17 mouse cellular contexts compared by ENCODE assay signal in the genomic region with DNA sequence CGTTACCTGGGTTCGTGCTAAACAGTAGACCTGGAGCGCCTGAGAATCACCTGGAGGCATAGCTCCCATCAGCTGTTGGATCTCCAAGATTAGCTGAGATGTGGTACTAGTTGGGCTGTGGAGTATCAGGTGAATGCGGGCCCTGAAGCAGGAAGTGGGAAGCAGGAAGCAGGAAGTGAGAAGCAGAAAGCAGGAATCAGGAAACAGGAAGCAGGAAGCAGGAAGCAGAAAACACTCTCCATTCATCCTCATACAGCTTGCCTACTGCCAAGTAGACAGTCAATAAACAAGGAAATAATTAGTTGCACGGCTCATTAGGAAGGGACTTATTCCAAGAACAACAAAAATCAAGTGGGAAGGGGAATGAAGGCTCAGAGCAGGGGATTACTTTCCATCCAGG.
"Had no signal": no experiment of that assay in that cellular context is flagged by ENCODE, and none has a peak within 500 bp of the region (broad histone marks: within the 10 kb centered on the region; RNA-seq: fewer than 3 reads in every experiment).

No protein-coding gene starts in this region.

- H3K9ac ChIP-seq: neural tube, embryonic 12.5 days; neural tube, embryonic 13.5 days; neural tube, embryonic 15.5 days; stomach, embryonic 15.5 days had no signal

- H3K27ac ChIP-seq: neural tube, embryonic 12.5 days; neural tube, embryonic 13.5 days; neural tube, embryonic 15.5 days; stomach, embryonic 15.5 days; stomach, postnatal 0 days had no signal

- H3K27me3 ChIP-seq: neural tube, embryonic 12.5 days; neural tube, embryonic 13.5 days; neural tube, embryonic 15.5 days; stomach, embryonic 15.5 days had no signal

- H3K4me2 ChIP-seq: neural tube, embryonic 12.5 days; neural tube, embryonic 13.5 days; neural tube, embryonic 15.5 days; stomach, embryonic 15.5 days had no signal

- H3K4me3 ChIP-seq: neural tube, embryonic 12.5 days; neural tube, embryonic 13.5 days; neural tube, embryonic 15.5 days; stomach, embryonic 15.5 days had no signal

- H3K36me3 ChIP-seq: neural tube, embryonic 12.5 days; neural tube, embryonic 13.5 days; neural tube, embryonic 15.5 days; stomach, embryonic 15.5 days had no signal

- H3K4me1 ChIP-seq: neural tube, embryonic 12.5 days; neural tube, embryonic 13.5 days; neural tube, embryonic 15.5 days; stomach, embryonic 15.5 days had no signal

- DNase-seq: retina, postnatal 1 day; right cerebral cortex, adult 18-20 months; right cerebral cortex, postnatal 14 days; right cerebral cortex, postnatal 25 days; right cerebral cortex, postnatal 4 days; spleen, adult 18-20 months; thymus, adult 18-20 months; thymus, adult 2 months; thymus, postnatal 14 days; thymus, postnatal 25 days; thymus, postnatal 36 days; thymus, postnatal 4 days had no signal

- H3K9me3 ChIP-seq: neural tube, embryonic 12.5 days; neural tube, embryonic 13.5 days; neural tube, embryonic 15.5 days; stomach, embryonic 15.5 days had no signal
